Mouse (Mus musculus) fibroblast of lung, adult 2 months (primary cell): ENCODE results near the gene Ccne1.
"Not testable (repeated sequence)": the region's sequence is repeated elsewhere in the genome, so short reads cannot be mapped to it uniquely, and the experiment has no call there.

Experiments used
- DNase-seq: peaks from one replicate; pipeline ENCODE4 v3.0.0-alpha.2; 2011; ENCODE audit warnings: low read depth

Gene Ccne1

GRCm38 (mm10) chr7:38107371-38108259 is at the start of gene Ccne1:
Gene Ccne1 (minus strand): TSS chr7:38107534.
- peak; percentile 78 for DNase-seq

- no peak for DNase-seq
Observed at GRCm38 (mm10) chr7:38155829-38156228, 48.5 kb upstream of the Ccne1 start.

GRCm38 (mm10) chr7:38152571-38152970 is 45.2 kb upstream of the Ccne1 start:
- DNase-seq = no peak

GRCm38 (mm10) chr7:38151706-38152312 is 44.5 kb upstream of the Ccne1 start:
- DNase-seq = no peak

GRCm38 (mm10) chr7:38147477-38147876 is 40.1 kb upstream of the Ccne1 start:
- no peak for DNase-seq

GRCm38 (mm10) chr7:38141747-38142545 is 34.6 kb upstream of the Ccne1 start:
- DNase-seq = peak; percentile 57

GRCm38 (mm10) chr7:38140324-38140723 is 33.0 kb upstream of the Ccne1 start:
- DNase-seq = no peak

GRCm38 (mm10) chr7:38134471-38134870 is 27.1 kb upstream of the Ccne1 start:
- no peak for DNase-seq

- no peak for DNase-seq
Observed at GRCm38 (mm10) chr7:38131186-38131585, 23.9 kb upstream of the Ccne1 start.

GRCm38 (mm10) chr7:38129986-38130729 is 22.8 kb upstream of the Ccne1 start:
- DNase-seq = no peak

GRCm38 (mm10) chr7:38129491-38129890 is 22.2 kb upstream of the Ccne1 start:
- no peak for DNase-seq

GRCm38 (mm10) chr7:38128256-38128655 is 20.9 kb upstream of the Ccne1 start:
- not testable (repeated sequence) for DNase-seq

GRCm38 (mm10) chr7:38125565-38126159 is 18.3 kb upstream of the Ccne1 start:
- no peak for DNase-seq

- not testable (repeated sequence) for DNase-seq
Observed at GRCm38 (mm10) chr7:38124164-38124563, 16.8 kb upstream of the Ccne1 start.

- no peak for DNase-seq
Observed at GRCm38 (mm10) chr7:38118594-38118993, 11.3 kb upstream of the Ccne1 start.

- no peak for DNase-seq
Observed at GRCm38 (mm10) chr7:38112451-38112850, 5.1 kb upstream of the Ccne1 start.

- DNase-seq = peak; percentile 94
Observed at GRCm38 (mm10) chr7:38111996-38112395, 4.7 kb upstream of the Ccne1 start.

- no peak for DNase-seq
Observed at GRCm38 (mm10) chr7:38108260-38108632, 912 bp upstream of the Ccne1 start.

GRCm38 (mm10) chr7:38106711-38107311 is 523 bp downstream of the Ccne1 start:
- DNase-seq = no peak

- DNase-seq = no peak
Observed at GRCm38 (mm10) chr7:38105379-38105778, 2.0 kb downstream of the Ccne1 start.

GRCm38 (mm10) chr7:38104097-38104496 is 3.2 kb downstream of the Ccne1 start:
- no peak for DNase-seq
